Mouse (Mus musculus) urinary bladder, postnatal 4 days (tissue): Measurements from ENCODE around the gene Gys1.
"Not testable (repeated sequence)": the region's sequence is repeated elsewhere in the genome, so short reads cannot be mapped to it uniquely, and the experiment has no call there.

Experiments used
- DNase-seq, 2 experiments: peaks; one replicate each; pipeline ENCODE4 v3.0.0; 2021 to 2022; ENCODE audit warnings: low spot score in 2 of 2

Gene Gys1

DNA sequence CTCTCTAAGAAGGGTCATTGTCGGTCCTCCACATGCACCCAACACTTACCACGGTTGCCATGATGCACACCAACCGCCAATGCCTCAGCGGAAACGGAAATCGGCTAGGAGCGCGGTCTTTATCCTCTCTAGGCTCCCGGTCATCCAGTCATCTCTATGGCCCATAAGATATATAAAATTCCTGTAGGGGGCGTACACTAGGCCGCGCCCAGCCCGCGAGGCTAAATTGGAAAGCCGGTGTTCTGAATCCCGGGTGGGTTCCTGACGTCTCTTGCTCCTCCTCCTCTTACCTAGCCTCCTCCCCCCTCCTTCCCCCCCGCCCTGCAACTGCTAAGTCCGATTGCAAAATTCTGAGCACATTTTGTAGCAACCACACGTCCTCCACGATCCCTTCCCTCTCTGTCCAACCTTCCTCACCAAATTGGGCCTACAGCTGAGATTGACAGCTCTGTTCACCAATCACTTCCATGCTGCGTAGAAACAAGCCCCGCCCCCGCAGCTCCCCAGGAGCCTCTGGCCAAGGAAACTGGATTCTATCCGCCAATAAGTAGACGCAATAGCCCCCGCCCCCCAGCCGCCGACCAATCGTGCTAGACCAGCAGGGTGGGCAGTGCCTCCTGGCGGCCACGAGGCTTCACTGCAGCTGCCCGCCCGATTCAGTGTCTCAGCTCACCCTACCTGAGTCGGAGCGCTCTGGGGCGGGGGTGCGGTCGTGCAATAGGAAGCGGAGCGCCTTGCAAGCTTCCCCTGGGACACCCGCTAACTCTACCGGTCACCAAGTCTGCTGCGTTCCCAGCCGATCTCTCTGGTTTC lies at the start of gene Gys1:
Gene Gys1, plus strand, starts transcription at position 642 of the 813 bp plus-strand sequence.
- peak; percentile 100 for DNase-seq

- no peak for DNase-seq
Observed at GRCm38 (mm10) chr7:45386077-45386476, 48.6 kb upstream of the Gys1 start.

- DNase-seq = peak in 1 of 2 experiments; percentile 69
Observed at GRCm38 (mm10) chr7:45395129-45395541, 39.5 kb upstream of the Gys1 start.

DNA sequence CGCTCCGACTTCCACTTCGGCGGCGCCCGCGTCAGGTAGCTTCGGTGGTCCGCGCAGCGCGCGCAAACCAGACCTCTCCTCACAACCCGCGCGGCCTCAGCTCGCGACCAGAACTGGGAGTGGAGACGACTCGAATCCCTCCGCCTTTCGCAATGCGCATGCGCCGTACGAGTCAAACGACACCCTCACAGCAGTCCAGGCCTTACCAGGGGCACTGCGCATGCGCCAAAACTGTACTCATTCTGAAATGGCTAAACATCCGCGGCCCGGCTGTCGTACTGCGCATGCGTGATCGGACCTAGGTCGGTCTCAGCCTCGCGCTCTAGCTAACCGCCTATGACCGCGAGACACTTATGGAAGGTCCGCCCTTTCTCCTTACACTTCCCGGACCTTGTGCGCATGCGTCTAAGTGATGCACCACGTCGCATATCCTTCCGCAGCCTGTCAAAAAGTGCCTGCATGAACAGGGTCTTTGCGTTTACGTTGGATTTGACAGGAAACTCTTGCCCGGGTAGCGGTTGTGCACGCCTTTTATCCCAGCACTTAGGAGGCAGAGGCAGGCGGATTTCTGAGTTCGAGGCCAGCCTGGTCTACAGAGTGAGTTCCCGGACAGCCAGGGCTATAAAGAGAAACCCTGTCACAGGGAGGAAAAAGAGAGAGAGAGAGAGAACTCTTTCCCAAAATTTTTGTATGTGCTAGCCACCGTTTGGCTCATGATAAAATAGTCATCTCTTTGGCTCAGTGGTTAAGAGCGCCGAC lies 38.9 kb upstream of the Gys1 start, which contains the start of gene Snrnp70:
Gene Snrnp70, minus strand, starts transcription at position 165 of the 759 bp plus-strand sequence.
- peak; percentile 100 for DNase-seq

DNA sequence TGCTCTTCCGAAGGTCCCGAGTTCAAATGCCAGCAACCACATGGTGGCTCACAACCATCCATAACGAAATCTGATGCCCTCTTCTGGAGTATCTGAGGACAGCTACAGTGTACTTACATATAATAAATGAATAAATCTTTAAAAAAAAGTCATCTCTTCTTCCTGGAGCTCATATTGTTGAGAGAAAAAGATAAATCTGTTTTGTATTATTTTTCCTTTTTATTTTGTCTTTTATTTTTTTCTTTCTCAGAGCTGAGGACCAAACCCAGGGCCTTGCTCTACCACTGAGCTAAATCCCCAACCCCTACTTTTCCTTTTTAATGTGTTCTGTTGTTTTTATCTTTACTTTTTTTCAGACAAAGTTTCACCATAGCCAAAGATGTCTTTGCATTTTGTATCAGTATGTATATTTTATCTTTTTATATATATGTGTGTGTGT lies 38.3 kb upstream of the Gys1 start:
- not testable (repeated sequence) for DNase-seq

- no peak for DNase-seq
Observed at GRCm38 (mm10) chr7:45396787-45397186, 37.9 kb upstream of the Gys1 start.

DNA sequence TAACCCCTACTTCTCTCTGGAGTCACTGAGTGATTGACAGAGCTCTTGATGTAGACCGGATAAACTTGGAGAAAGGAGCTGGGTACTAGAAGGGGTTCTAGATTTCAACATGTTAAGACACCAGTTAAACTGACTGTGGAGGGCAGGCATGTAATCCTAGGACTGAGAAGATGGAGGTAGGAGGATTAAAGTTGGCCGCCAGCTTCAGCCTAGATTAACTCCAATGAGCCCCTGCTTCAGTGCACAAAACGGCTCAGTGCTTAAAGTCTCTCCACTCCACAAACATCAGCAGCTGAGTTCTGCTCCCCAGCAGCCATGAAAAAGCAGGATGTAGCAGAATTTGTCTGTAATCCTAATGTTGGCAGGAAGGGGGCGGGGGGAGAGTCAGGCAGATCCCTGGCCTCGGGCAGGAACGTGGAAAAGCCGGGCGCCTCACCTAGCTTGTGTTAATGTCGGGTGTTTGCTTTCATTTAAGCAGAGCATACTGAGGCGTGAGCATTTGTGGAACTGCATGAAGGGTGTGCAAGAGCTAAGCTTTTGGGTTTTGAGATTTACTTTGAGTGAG lies 33.0 kb upstream of the Gys1 start:
- peak in 1 of 2 experiments; percentile 45 for DNase-seq

GRCm38 (mm10) chr7:45403532-45404261 lies 30.9 kb upstream of the Gys1 start:
- DNase-seq = peak in 1 of 2 experiments; percentile 70

DNA sequence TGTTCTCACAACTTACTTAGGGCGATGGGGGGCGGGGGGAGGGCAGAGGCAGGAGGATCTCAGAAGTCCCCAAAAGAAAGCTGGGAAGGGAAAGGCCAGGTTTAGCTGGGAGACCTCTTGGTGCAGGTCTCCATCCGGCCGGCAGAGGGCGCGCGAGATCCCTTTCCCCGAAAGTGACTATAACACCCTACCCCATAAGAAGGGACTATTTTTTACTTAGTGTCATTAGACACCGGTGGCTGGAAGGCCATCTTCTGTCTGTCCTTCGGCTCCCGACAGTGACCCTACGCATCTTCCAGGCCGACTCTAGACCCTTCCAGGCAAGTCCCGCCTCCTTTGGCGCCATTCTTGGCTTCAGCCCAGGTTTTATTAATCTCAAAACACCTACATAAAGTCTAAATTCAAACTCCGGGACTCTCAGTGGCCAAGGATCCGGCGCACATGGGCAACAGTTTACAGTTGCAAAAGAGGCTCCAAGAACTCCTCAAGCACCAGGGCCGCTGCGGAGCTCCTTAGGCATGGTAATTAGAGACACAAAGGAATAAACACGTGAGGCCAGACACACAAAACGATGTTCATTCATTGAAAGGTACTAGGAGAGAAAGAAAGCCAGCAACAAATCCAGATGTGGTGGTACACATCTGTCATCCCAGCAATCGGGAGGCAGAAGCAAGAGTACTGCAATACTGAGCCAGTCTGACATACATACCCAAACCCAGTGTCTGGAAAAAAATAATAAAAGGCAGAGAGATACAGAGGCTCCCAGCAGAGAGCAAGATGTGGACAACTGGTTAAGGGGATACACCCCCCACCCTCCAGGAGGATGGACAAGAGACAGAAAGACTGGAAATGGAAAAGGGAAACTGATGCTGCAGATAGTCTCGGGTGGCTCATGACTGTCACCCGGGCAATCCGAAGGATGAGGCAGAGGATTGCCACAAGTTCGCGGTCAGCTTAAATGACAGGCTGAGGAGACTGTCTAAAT lies 29.3 kb upstream of the Gys1 start, which contains the start of gene Kcna7:
Gene Kcna7, plus strand, starts transcription at position 563 of the 985 bp plus-strand sequence.
- DNase-seq = peak; percentile 64 to 77

DNA sequence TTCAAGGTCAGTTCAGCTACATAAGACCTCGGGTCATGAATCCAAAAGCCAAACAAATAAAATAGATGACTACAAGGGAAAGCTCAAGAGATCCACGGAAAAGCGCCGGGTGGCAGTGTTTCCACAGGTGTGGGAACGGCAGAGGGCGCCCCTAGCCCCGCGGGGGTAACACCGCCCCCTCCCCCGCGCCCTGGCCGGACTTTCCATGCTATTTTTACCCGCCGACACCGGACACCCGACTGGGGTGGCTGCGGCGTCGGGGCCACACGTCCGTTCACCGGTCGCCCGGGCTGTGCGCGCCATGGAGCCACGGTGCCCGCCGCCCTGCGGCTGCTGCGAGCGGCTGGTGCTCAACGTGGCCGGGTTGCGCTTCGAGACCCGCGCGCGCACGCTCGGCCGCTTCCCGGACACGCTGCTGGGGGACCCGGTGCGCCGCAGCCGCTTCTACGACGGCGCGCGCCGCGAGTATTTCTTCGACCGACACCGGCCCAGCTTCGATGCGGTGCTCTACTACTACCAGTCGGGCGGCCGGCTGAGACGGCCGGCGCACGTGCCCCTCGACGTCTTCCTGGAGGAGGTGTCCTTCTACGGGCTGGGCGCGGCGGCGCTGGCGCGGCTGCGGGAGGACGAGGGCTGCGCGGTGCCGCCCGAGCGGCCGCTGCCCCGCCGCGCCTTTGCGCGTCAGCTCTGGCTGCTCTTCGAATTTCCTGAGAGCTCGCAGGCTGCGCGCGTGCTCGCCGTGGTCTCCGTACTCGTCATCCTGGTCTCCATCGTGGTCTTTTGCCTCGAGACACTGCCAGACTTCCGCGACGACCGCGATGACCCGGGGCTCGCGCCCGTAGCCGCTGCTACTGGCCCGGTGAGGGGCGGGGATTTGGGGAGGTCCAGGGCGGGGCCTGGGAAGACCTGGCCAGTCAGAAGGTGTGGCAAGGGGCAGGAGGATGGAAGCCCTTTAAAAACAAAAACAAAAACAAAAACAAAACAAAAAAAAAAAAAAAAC lies 28.2 kb upstream of the Gys1 start:
- peak in 1 of 2 experiments; percentile 58 for DNase-seq

DNA sequence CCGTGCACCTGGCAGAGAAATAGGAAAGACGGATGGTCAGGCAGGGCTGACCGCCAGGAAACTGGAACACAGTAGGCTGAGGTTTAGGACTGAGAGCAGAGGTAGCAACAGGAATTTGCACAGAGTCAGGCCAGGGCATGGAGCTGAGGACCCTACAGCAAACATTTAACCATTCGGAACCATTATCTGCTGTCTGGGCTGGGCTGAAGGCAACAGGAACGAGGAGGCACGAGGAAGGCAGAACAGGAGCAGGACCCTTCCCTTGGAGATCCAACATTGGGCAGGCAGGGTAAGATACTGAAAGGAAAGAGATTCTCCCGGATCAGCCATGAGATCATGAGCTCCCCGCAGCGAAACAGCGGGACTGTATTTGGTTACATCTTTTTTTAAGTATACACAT lies 26.8 kb upstream of the Gys1 start:
- DNase-seq = peak in 1 of 2 experiments; percentile 43

GRCm38 (mm10) chr7:45408351-45408750 lies 26.3 kb upstream of the Gys1 start:
- DNase-seq = no peak

DNA sequence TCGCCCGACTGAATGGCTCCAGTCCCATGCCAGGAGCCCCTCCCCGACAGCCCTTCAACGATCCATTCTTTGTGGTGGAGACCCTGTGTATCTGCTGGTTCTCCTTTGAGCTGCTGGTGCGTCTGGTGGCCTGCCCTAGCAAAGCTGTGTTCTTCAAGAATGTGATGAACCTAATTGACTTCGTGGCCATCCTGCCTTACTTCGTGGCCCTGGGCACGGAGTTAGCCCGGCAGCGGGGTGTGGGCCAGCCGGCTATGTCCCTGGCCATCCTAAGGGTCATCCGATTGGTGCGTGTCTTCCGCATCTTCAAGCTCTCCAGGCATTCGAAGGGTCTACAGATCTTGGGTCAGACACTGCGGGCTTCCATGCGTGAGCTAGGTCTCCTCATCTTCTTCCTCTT lies 25.7 kb upstream of the Gys1 start:
- peak in 1 of 2 experiments; percentile 58 for DNase-seq

- peak in 1 of 2 experiments; percentile 53 for DNase-seq
Observed at GRCm38 (mm10) chr7:45409497-45410163, 25.0 kb upstream of the Gys1 start.

- DNase-seq = peak in 1 of 2 experiments; percentile 49
Observed at GRCm38 (mm10) chr7:45412421-45412820, 22.2 kb upstream of the Gys1 start.

DNA sequence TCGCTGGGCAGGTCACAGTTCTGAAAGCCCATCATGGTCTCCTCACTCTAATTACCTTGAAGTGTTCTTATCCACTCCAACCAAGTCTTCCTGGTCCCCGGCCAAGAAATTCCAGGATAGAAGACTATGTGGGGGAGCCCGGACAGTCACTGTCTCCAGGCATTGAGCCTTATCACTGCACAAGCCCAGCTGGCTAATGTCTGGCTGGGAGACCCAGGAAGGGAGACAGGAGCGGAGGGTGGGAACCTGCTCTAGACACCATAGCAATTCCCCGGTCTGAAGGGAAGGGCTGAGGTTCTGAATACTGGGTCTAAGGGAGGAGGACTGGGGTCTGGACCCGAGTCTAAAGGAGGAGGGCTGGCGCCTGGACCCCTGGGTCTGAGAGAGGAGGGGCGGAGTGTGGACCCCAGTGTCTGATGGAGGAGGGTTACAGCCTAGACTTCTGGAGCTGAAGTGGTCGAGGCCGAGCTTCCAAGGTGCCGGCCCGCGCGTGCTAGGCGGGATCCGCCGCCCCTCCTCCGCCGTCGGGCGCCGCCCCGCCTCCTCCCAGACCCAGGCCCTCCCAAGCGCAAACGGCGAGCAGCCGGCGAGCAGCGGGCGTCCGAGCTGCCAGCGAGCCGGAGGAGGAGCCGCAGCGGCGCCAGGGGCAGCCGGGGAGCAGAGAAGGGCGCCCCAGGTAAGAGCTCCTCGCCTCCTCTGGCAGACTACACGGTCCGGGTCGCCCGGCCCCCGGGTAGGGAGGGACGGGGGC lies 21.4 kb upstream of the Gys1 start, which contains the start of gene Ntf5:
Gene Ntf5, plus strand, starts transcription at position 583 of the 751 bp plus-strand sequence.
- peak; percentile 60 to 70 for DNase-seq
